Mouse (Mus musculus) neural tube, embryonic 13.5 days (tissue): ENCODE results near the gene Gm10324. TPM values are rescaled to one million over a fixed set of nuclear protein-coding genes. Genes with fewer than 3 reads are reported as not detected.
"Not testable (repeated sequence)": the region's sequence is repeated elsewhere in the genome, so short reads cannot be mapped to it uniquely, and the experiment has no call there.

ENCODE experiments used
- ATAC-seq: fragments of 200-750 bp; cut with Nextera tagmentation; 2 replicates; pipeline ENCODE4 v1.8.0; 2017; ENCODE audit warnings: low read depth, mild to moderate bottlenecking, moderate TSS enrichment, moderate library complexity
- H3K27ac ChIP-seq: fragments of 300-500 bp; sonication (generic); replicated peaks from 2 replicates; pipeline ENCODE4 v1.5.1; 2015; ENCODE audit warnings: moderate library complexity, mild to moderate bottlenecking, inconsistent platforms
- H3K27me3 ChIP-seq: fragments of 300-500 bp; sonication (generic); 2 replicates; pipeline ENCODE4 v1.6.1; 2015; ENCODE audit warnings: mild to moderate bottlenecking, inconsistent platforms
- H3K36me3 ChIP-seq: fragments of 300-500 bp; sonication (generic); 2 replicates; pipeline ENCODE4 v1.6.1; 2015; ENCODE audit warnings: mild to moderate bottlenecking, inconsistent platforms
- H3K4me1 ChIP-seq: fragments of 300-500 bp; sonication (generic); replicated peaks from 2 replicates; pipeline ENCODE4 v1.6.1; 2015; ENCODE audit warnings: inconsistent platforms
- H3K4me2 ChIP-seq: fragments of 300-500 bp; sonication (generic); 2 replicates; pipeline ENCODE4 v1.6.1; 2015; ENCODE audit warnings: inconsistent platforms, mild to moderate bottlenecking, moderate library complexity
- H3K4me3 ChIP-seq: fragments of 300-500 bp; sonication (generic); 2 replicates; pipeline ENCODE4 v1.5.1; 2015; ENCODE audit warnings: mild to moderate bottlenecking, inconsistent platforms
- H3K9ac ChIP-seq: fragments of 300-500 bp; sonication (generic); 2 replicates; pipeline ENCODE4 v1.6.1; 2015; ENCODE audit warnings: moderate library complexity, mild to moderate bottlenecking, inconsistent platforms
- H3K9me3 ChIP-seq: fragments of 300-500 bp; sonication (generic); 2 replicates; pipeline ENCODE4 v1.6.1; 2016; ENCODE audit warnings: inconsistent platforms
- WGBS: fragments of 180-500 bp; shearing (Covaris S2); methylation state at CpG from one replicate; pipeline ENCODE4 v1.1.7; 2015; 5-methylcytosine and 5-hydroxymethylcytosine counted together
- polyA plus RNA-seq: library from polyadenylated mRNA; unstranded; fragments of >200 nt; fragmentation: Nextera tagmentation; extraction: Ambion mirVana; gene quantifications from 2 replicates; pipeline ENCODE4 v1.2.1, GENCODE M21; 2015

Gene Gm10324
- polyA plus RNA-seq, result not detected in 2 replicates

GRCm38 (mm10) chr13:66119247-66119646 is at the start of gene Gm10324:
Gm10324 (plus strand) TSS chr13:66119547.
- no CpG with 5 or more reads among the region's 2 CpGs for WGBS
- H3K4me2 ChIP-seq, H3K9ac ChIP-seq, H3K36me3 ChIP-seq, H3K27ac ChIP-seq, H3K27me3 ChIP-seq, H3K4me3 ChIP-seq, H3K9me3 ChIP-seq, H3K4me1 ChIP-seq, ATAC-seq: not testable (repeated sequence)

Other genes starting within 250 kb of the Gm10324 start
- gene Gm10772, start 108.0 kb downstream of the Gm10324 start, polyA plus RNA-seq, result not detected in 2 replicates